Mouse (Mus musculus) left cerebral cortex, adult 18-20 months (tissue): ENCODE data around the gene Yod1. TPM values are rescaled to one million over a fixed set of nuclear protein-coding genes. Genes with fewer than 3 reads are reported as not detected.

Experiments
- DNase-seq, 2 experiments: peaks; one replicate each; pipeline ENCODE4 v3.0.0; 2021 to 2022; ENCODE audit warnings: low spot score in 2 of 2, mixed read lengths in 1 of 2
- long read RNA-seq, 2 experiments: library from polyadenylated mRNA; stranded (forward); transcript quantifications; one replicate each; pipeline ENCODE4 v2.0.0; 2021
- total RNA-seq, 2 experiments: library from RNA; stranded (reverse); gene quantifications; 2 replicates each; pipeline ENCODE4 v1.2.3; 2021

The Yod1 gene
- 10 to 100 TPM; 16.5 TPM for total RNA-seq
- long read RNA-seq, experiment 1, full-length matches to known transcripts: 4 of 5 reads
- long read RNA-seq, experiment 1, partial matches to known transcripts: 0 of 5 reads
- long read RNA-seq, experiment 1, other reads (novel, unspliced or antisense): 1 of 5 reads
- long read RNA-seq, experiment 2, full-length matches to known transcripts: 1 of 2 reads
- long read RNA-seq, experiment 2, partial matches to known transcripts: 0 of 2 reads
- long read RNA-seq, experiment 2, other reads (novel, unspliced or antisense): 1 of 2 reads

- peak; percentile 83 to 88 for DNase-seq
Observed at GRCm38 (mm10) chr1:130717291-130717871, at the start of gene Yod1. Gene Yod1, plus strand, starts transcription at chr1:130717327.

GRCm38 (mm10) chr1:130678551-130678950, 38.6 kb upstream of the Yod1 start:
- DNase-seq: no peak

GRCm38 (mm10) chr1:130681075-130681474, 36.1 kb upstream of the Yod1 start:
- no peak for DNase-seq

GRCm38 (mm10) chr1:130681656-130682413, 35.3 kb upstream of the Yod1 start:
- no peak for DNase-seq

- no peak for DNase-seq
Observed at GRCm38 (mm10) chr1:130683905-130684304, 33.2 kb upstream of the Yod1 start.

- no peak for DNase-seq
Observed at GRCm38 (mm10) chr1:130698601-130699000, 18.5 kb upstream of the Yod1 start.

- peak; percentile 15 to 17 for DNase-seq
Observed at GRCm38 (mm10) chr1:130699937-130700633, 17.0 kb upstream of the Yod1 start.

- no peak for DNase-seq
Observed at GRCm38 (mm10) chr1:130701976-130702375, 15.2 kb upstream of the Yod1 start.

- DNase-seq: no peak
Observed at GRCm38 (mm10) chr1:130703613-130704012, 13.5 kb upstream of the Yod1 start.

- DNase-seq: no peak
Observed at GRCm38 (mm10) chr1:130710283-130711080, 6.6 kb upstream of the Yod1 start.

- no peak for DNase-seq
Observed at GRCm38 (mm10) chr1:130714046-130714445, 3.1 kb upstream of the Yod1 start.

GRCm38 (mm10) chr1:130715561-130716217, 1.4 kb upstream of the Yod1 start, which contains the start of gene Gm29427:
Gene Gm29427, minus strand, starts transcription at chr1:130715799.
- peak; percentile 88 to 95 for DNase-seq

- DNase-seq: no peak
Observed at GRCm38 (mm10) chr1:130716218-130716512, 962 bp upstream of the Yod1 start.

- peak; percentile 31 to 46 for DNase-seq
Observed at GRCm38 (mm10) chr1:130716513-130717290, 425 bp upstream of the Yod1 start.

- no peak for DNase-seq
Observed at GRCm38 (mm10) chr1:130724206-130724605, 7.1 kb downstream of the Yod1 start.

GRCm38 (mm10) chr1:130726396-130726795, 9.3 kb downstream of the Yod1 start:
- no peak for DNase-seq

GRCm38 (mm10) chr1:130728070-130728469, 10.9 kb downstream of the Yod1 start:
- DNase-seq: no peak

GRCm38 (mm10) chr1:130728708-130729107, 11.6 kb downstream of the Yod1 start:
- DNase-seq: no peak

GRCm38 (mm10) chr1:130729153-130729552, 12.0 kb downstream of the Yod1 start, which contains the start of gene Pfkfb2:
Gene Pfkfb2, minus strand, starts transcription at chr1:130729253.
- DNase-seq: no peak
